Mouse (Mus musculus): ENCODE data around the gene Rnps1. TPM values are rescaled to one million over a fixed set of nuclear protein-coding genes. Genes with fewer than 3 reads are reported as not detected.

Gene Rnps1
- 278 and 467 TPM in 2 replicates for polyA plus RNA-seq (2012; ENCODE audit: low replicate concordance)

DNA sequence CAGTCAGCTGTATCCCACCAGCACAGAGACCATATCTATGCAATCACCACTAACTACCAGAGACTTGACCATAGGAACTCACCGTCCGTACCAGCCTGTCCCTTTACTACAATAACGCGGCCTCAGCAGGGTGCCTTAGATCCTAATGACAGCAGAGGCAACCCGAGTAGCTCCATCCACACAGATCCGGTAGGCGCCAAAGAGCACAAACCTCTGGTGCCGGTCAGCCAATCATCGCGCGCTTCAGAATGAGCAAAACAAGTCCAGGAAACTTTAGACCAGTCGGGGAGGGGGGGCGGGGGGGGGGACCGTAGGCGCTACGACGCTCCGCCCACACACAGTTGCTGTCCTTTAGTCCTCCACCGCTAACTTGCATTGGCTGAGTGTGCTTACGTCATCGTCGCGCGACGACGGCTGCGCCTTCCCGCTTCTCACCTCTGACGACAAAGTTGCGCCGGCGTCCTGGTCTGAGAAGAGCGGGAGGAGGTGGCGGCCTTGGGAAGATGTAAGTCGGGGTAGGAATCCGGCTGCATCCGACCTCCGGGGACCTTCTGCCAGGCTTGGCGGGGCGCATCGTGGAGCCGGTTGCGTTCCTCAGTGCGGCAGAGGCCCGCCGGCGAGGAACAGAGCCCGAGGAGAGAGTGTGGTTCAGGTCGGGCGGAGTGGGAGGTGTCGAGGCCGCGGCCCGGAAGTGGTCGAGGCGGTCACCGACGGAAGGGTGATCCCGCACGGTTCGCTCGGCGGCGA lies at the start of gene Rnps1:
TSS of gene Rnps1 (plus strand) at position 336 of the 747 bp plus-strand sequence.

DNA sequence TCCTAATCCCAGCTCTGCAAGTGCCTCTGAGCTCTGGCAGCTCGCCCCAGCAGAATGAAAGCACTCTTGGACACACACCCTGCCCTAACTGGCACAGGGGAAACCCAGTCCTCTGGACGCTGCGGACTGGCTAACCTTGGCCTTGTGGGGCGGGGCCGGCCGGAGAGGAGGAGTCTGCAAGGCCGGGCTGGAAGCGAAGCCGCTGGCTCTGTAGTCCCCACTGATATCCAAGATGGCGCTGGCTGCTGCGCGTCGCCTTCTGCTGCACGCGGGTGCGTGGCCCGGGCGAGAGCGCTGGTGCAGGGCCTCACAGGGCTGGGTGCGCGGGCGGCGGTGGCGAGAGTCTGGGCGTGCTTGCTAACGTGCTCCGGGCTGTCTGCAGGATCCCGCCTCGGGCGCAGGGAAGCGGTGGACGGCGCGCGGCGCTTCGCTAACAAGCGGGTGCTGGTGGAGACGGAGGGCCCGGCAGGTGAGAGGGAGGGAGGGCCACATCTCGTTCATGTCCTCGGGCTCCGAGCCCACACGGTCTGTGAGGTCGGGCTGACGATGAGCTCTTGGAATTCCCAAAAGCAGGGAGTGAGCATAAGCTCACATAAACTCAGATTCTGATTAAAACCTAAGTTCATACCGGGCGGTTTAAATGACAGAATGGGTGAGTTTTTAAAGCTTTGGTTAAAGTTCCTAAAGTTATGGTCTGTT lies 12.3 kb downstream of the Rnps1 start, which contains the start of gene Eci1:
TSS of gene Eci1 (plus strand) at position 171 of the 699 bp plus-strand sequence.

DNA sequence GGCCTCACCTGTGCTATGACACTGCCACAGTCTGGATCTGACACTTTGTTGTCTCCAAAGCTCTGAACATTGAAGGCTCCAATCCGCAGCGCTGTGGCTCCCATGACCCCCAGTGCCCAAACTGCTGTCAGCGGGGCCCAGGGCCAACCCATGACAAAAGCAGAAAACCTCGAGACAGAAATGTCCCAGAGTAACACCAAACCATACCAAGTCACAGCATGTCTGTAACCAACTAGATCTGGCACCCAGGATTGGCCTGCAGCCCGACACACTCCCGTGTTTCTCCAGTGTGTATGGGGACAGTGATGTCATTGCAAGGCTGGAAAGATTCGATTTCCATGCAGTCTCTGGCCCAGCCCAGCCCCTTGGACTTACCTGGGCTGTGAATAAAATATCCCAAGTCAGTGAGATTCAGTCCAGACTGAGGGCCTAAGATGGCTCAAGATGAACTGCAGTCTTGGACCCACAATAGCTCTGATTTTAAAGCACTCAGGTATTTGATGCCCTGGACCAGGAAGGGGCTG lies 28.3 kb downstream of the Rnps1 start, which contains the start of gene Dnase1l2:
TSS of gene Dnase1l2 (minus strand) at position 474 of the 524 bp plus-strand sequence.

DNA sequence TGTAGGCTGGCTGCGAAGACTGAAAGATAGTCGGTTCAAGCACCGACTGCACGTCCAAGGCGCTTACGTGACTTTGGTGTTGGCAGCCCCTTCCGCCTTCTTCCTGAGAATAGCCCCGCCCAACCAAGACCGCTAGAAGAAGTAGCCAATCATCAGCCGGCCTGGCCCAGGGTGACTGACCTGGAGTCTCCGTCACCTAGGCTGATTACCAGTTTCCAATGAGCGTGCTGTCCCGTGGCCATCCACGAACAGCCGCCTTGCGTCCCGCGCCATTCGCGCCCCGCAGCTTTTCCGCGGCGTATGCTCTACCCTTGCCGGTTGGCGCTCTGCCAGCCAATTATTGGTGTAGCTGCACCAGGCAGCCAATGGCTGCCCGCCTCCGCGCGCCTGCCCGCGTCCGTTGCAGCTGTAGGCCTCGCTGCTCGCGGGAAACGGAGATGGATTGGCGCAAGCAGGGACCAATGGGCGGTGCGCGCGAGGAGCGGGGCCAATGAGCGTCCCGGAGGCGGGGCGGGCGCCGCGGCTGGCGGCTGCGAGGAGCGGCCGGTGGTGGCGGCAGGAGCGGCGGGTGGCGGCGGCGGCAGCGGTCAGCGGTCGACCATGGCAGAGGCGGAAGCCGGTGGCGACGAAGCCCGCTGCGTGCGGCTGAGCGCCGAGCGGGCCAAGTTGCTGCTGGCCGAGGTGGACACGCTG lies 55.7 kb downstream of the Rnps1 start, which contains the start of the genes E4f1 and Pgp:
TSS of gene E4f1 (minus strand) at position 404 of the 693 bp plus-strand sequence.
TSS of gene Pgp (plus strand) at position 483 of the 693 bp plus-strand sequence.

DNA sequence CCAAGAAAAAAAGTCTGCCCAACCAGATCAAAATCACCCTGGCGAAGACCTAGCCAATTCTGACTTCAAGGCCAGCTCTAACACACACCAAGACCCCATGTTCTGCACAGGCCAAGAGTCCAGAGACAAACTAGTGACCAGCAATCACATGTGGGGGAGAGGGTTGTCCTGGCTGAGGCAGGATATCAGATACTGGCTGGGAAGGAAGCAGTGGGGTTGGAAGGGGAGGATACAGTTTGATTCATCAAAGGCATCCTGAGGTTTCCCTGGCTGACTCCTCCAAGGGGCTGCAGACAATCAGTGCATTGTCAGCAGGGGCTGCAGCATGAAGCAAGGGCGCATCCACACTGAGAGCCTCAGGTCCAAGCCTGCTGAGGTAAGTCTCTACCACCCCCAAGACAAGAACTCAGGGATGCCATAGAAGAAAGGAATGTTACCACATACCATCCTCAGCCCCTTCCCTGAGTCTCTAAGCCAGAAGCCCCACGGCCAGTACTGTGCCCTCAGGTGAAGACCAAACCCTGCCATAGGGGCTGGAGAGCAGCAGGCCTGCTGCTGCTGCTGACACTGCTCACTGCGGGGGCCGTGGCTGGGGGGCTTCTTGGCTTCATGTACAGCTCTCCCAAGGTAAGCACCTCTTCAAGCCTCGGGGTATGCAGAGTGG lies 59.4 kb downstream of the Rnps1 start, which contains the start of gene Bricd5:
TSS of gene Bricd5 (plus strand) at position 273 of the 664 bp plus-strand sequence.

Other genes with a start within 250 kb of the Rnps1 start
- gene Atp6v0c, start 244.9 kb upstream of the Rnps1 start, polyA plus RNA-seq (2012; ENCODE audit: low replicate concordance) = 55.4 and 483 TPM in 2 replicates
- 4.3 and 11.2 TPM in 2 replicates for gene Tbc1d24, start 209.0 kb upstream of the Rnps1 start, polyA plus RNA-seq (2012; ENCODE audit: low replicate concordance)
- gene Ntn3, start 205.0 kb upstream of the Rnps1 start, polyA plus RNA-seq (2012; ENCODE audit: low replicate concordance) = 0.67 and 1.5 TPM in 2 replicates
- gene Tedc2, start 193.7 kb upstream of the Rnps1 start, polyA plus RNA-seq (2012; ENCODE audit: low replicate concordance) = 20.8 and 26.4 TPM in 2 replicates
- 65.1 and 76.8 TPM in 2 replicates for gene Ccnf, start 163.1 kb upstream of the Rnps1 start, polyA plus RNA-seq (2012; ENCODE audit: low replicate concordance)
- not detected in 2 replicates for gene Abca17, start 63.5 kb upstream of the Rnps1 start, polyA plus RNA-seq (2012; ENCODE audit: low replicate concordance)
- 33.9 and 35.9 TPM in 2 replicates for gene Abca3, start 62.6 kb upstream of the Rnps1 start, polyA plus RNA-seq (2012; ENCODE audit: low replicate concordance)
- 47.6 and 50.3 TPM in 2 replicates for gene Eci1, start 12.1 kb downstream of the Rnps1 start, polyA plus RNA-seq (2012; ENCODE audit: low replicate concordance)
- 0.41 TPM in 1 of 2 replicates, not detected in the other for gene Dnase1l2, start 28.5 kb downstream of the Rnps1 start, polyA plus RNA-seq (2012; ENCODE audit: low replicate concordance)
- 21.8 and 23.0 TPM in 2 replicates for gene E4f1, start 55.7 kb downstream of the Rnps1 start, polyA plus RNA-seq (2012; ENCODE audit: low replicate concordance)
- gene Pgp, start 55.8 kb downstream of the Rnps1 start, polyA plus RNA-seq (2012; ENCODE audit: low replicate concordance) = 86.0 and 114 TPM in 2 replicates
- 0.56 and 0.61 TPM in 2 replicates for gene Bricd5, start 59.3 kb downstream of the Rnps1 start, polyA plus RNA-seq (2012; ENCODE audit: low replicate concordance)
- 6.4 and 15.9 TPM in 2 replicates for gene Mlst8, start 64.5 kb downstream of the Rnps1 start, polyA plus RNA-seq (2012; ENCODE audit: low replicate concordance)
- gene Caskin1, start 74.0 kb downstream of the Rnps1 start, polyA plus RNA-seq (2012; ENCODE audit: low replicate concordance) = 0.03 TPM in 1 of 2 replicates, not detected in the other
- gene Traf7, start 113.4 kb downstream of the Rnps1 start, polyA plus RNA-seq (2012; ENCODE audit: low replicate concordance) = 121 and 190 TPM in 2 replicates
- 0.14 and 1.1 TPM in 2 replicates for gene Rab26, start 119.6 kb downstream of the Rnps1 start, polyA plus RNA-seq (2012; ENCODE audit: low replicate concordance)
- 8.9 and 14.3 TPM in 2 replicates for gene Pkd1, start 135.3 kb downstream of the Rnps1 start, polyA plus RNA-seq (2012; ENCODE audit: low replicate concordance)
- gene Tsc2, start 218.1 kb downstream of the Rnps1 start, polyA plus RNA-seq (2012; ENCODE audit: low replicate concordance) = 37.0 and 60.0 TPM in 2 replicates
- gene Nthl1, start 218.1 kb downstream of the Rnps1 start, polyA plus RNA-seq (2012; ENCODE audit: low replicate concordance) = 4.3 and 4.4 TPM in 2 replicates
- 2.0 and 5.8 TPM in 2 replicates for gene Slc9a3r2, start 235.8 kb downstream of the Rnps1 start, polyA plus RNA-seq (2012; ENCODE audit: low replicate concordance)
- gene Npw, start 243.9 kb downstream of the Rnps1 start, polyA plus RNA-seq (2012; ENCODE audit: low replicate concordance) = 1.1 and 4.6 TPM in 2 replicates

All from leukemia stem cell, adult 10-12 weeks (primary cell).